In genomic region chr4:55426250-55426649, GRCm38 (mm10) we compare ENCODE assay signal across 21 mouse cellular contexts.
A peak's percentile ranks its signal among the peaks of the same experiment; 100 is the strongest.
DNase-seq lines count a peak whose midpoint lies in the region; ATAC-seq and TF ChIP-seq lines count a peak whose summit lies in the region.
"Had no signal": no experiment of that assay in that cellular context is flagged by ENCODE, and none has a peak within 500 bp of the region (broad histone marks: within the 10 kb centered on the region; RNA-seq: fewer than 3 reads in every experiment).

No protein-coding gene starts in this region.

- ATAC-seq in intestine, embryonic 14.5 days (replicated peaks; ENCODE audit: low FRiP score, low TSS enrichment, low read depth) = 0 out of 2 replicates have a peak, but pooled peaks have one; percentile 27
- no peak for ATAC-seq in intestine, postnatal 0 days
- ATAC-seq in intestine, embryonic 15.5 days = peak; percentile 75
- ATAC-seq in heart, embryonic 11.5 days (replicated peaks; ENCODE audit: insufficient number of reproducible peaks, low FRiP score, low TSS enrichment) = no peak
- ATAC-seq: activated CD4-positive, CD25-positive, alpha-beta regulatory T cell, adult 4 months; forebrain, embryonic 13.5 days; forebrain, embryonic 15.5 days; forebrain, postnatal 0 days; Patski had no signal

- no peaks in the 10 kb centered on the region for H3K4me1 ChIP-seq in intestine, embryonic 14.5 days (replicated peaks; ENCODE audit: control insufficient read depth, insufficient read depth, low read length)
- H3K4me1 ChIP-seq in intestine, postnatal 0 days (replicated peaks; ENCODE audit: control insufficient read depth, insufficient read depth, low read length) = no peaks in the 10 kb centered on the region
- H3K4me1 ChIP-seq in intestine, embryonic 15.5 days (replicated peaks) = no peaks in the 10 kb centered on the region
- no peaks in the 10 kb centered on the region for H3K4me1 ChIP-seq in heart, embryonic 11.5 days (ENCODE audit: control insufficient read depth, insufficient read depth, low read length)
- H3K4me1 ChIP-seq: embryonic facial prominence, embryonic 12.5 days; forebrain, embryonic 13.5 days; forebrain, embryonic 15.5 days had no signal

- H3K27ac ChIP-seq in intestine, embryonic 14.5 days (ENCODE audit: low read depth) = no peak overlapping the region
- no peak overlapping the region for H3K27ac ChIP-seq in intestine, postnatal 0 days (ENCODE audit: low read depth, low read length)
- H3K27ac ChIP-seq in intestine, embryonic 15.5 days = no peak overlapping the region
- H3K27ac ChIP-seq in heart, embryonic 11.5 days (ENCODE audit: low read depth, low read length) = no peak overlapping the region
- H3K27ac ChIP-seq: embryonic facial prominence, embryonic 10.5 days; embryonic facial prominence, embryonic 12.5 days; forebrain, embryonic 13.5 days; forebrain, embryonic 15.5 days had no signal

- 74% methylated on average over 4 of the region's 4 CpGs for WGBS in intestine, embryonic 14.5 days
- WGBS in intestine, postnatal 0 days = 52% methylated on average over 4 of the region's 4 CpGs
- 54% methylated on average over 4 of the region's 4 CpGs for WGBS in intestine, embryonic 15.5 days
- WGBS in large intestine, adult 2 months = 28% methylated on average over 4 of the region's 4 CpGs
- 45% methylated on average over 4 of the region's 4 CpGs for WGBS in heart, embryonic 11.5 days (ENCODE audit: insufficient replicate concordance)

- no peak overlapping the region for H3K9ac ChIP-seq in intestine, embryonic 14.5 days (ENCODE audit: low read length)
- no peak overlapping the region for H3K9ac ChIP-seq in intestine, postnatal 0 days (ENCODE audit: low read depth, low read length)
- no peak overlapping the region for H3K9ac ChIP-seq in intestine, embryonic 15.5 days
- H3K9ac ChIP-seq in heart, embryonic 11.5 days (ENCODE audit: low read depth, low read length) = no peak overlapping the region
- H3K9ac ChIP-seq: embryonic facial prominence, embryonic 12.5 days; forebrain, embryonic 13.5 days; forebrain, embryonic 15.5 days; forebrain, postnatal 0 days had no signal

- H3K4me2 ChIP-seq in intestine, embryonic 14.5 days (ENCODE audit: low read length) = no peak overlapping the region
- no peak overlapping the region for H3K4me2 ChIP-seq in intestine, postnatal 0 days (replicated peaks; ENCODE audit: low read depth)
- no peak overlapping the region for H3K4me2 ChIP-seq in intestine, embryonic 15.5 days (replicated peaks)
- H3K4me2 ChIP-seq in heart, embryonic 11.5 days = no peak overlapping the region
- H3K4me2 ChIP-seq: embryonic facial prominence, embryonic 12.5 days; forebrain, embryonic 13.5 days; forebrain, embryonic 15.5 days had no signal

- TF ChIP-seq CTCF in intestine, postnatal 0 days (IDR thresholded peaks at IDR 0.05; ENCODE audit: low read depth) = no peak

- no peaks in the 10 kb centered on the region for H3K9me3 ChIP-seq in intestine, embryonic 14.5 days (ENCODE audit: control insufficient read depth, low read length)
- no peaks in the 10 kb centered on the region for H3K9me3 ChIP-seq in intestine, postnatal 0 days (ENCODE audit: control insufficient read depth)
- no peaks in the 10 kb centered on the region for H3K9me3 ChIP-seq in intestine, embryonic 15.5 days
- H3K9me3 ChIP-seq in heart, embryonic 11.5 days (replicated peaks; ENCODE audit: control insufficient read depth, low read length) = no peaks in the 10 kb centered on the region
- H3K9me3 ChIP-seq: embryonic facial prominence, embryonic 10.5 days; embryonic facial prominence, embryonic 12.5 days; forebrain, embryonic 13.5 days; forebrain, embryonic 15.5 days had no signal

- H3K36me3 ChIP-seq in intestine, embryonic 14.5 days (ENCODE audit: control insufficient read depth, insufficient read depth, low read length) = no peaks in the 10 kb centered on the region
- no peaks in the 10 kb centered on the region for H3K36me3 ChIP-seq in intestine, postnatal 0 days (ENCODE audit: control insufficient read depth, insufficient read depth)
- no peaks in the 10 kb centered on the region for H3K36me3 ChIP-seq in intestine, embryonic 15.5 days
- H3K36me3 ChIP-seq in heart, embryonic 11.5 days (ENCODE audit: control insufficient read depth, insufficient read depth, low read length) = no peaks in the 10 kb centered on the region
- H3K36me3 ChIP-seq: embryonic facial prominence, embryonic 10.5 days; embryonic facial prominence, embryonic 12.5 days; forebrain, embryonic 15.5 days; G1E had no signal

- intact Hi-C loops in heart, postnatal 10 days (cut with DNase I) = no loop called here

- no peak overlapping the region for H3K4me3 ChIP-seq in intestine, embryonic 14.5 days (ENCODE audit: low read depth, low read length)
- no peak overlapping the region for H3K4me3 ChIP-seq in intestine, postnatal 0 days (ENCODE audit: low read depth, low read length)
- H3K4me3 ChIP-seq in intestine, embryonic 15.5 days (replicated peaks) = no peak overlapping the region
- H3K4me3 ChIP-seq in heart, embryonic 11.5 days (ENCODE audit: low read depth, low read length) = no peak overlapping the region
- H3K4me3 ChIP-seq: embryonic facial prominence, embryonic 10.5 days; embryonic facial prominence, embryonic 12.5 days; forebrain, embryonic 13.5 days; forebrain, embryonic 15.5 days had no signal

- no peaks in the 10 kb centered on the region for H3K27me3 ChIP-seq in intestine, embryonic 14.5 days (replicated peaks; ENCODE audit: control insufficient read depth, insufficient read depth, low read length)
- no peaks in the 10 kb centered on the region for H3K27me3 ChIP-seq in intestine, postnatal 0 days (replicated peaks; ENCODE audit: control insufficient read depth, insufficient read depth, low read length)
- no peaks in the 10 kb centered on the region for H3K27me3 ChIP-seq in intestine, embryonic 15.5 days (replicated peaks)
- H3K27me3 ChIP-seq in heart, embryonic 11.5 days (ENCODE audit: control insufficient read depth, insufficient read depth, low read length) = no peaks in the 10 kb centered on the region
- H3K27me3 ChIP-seq: embryonic facial prominence, embryonic 12.5 days; forebrain, embryonic 13.5 days; forebrain, embryonic 15.5 days; Patski had no signal

- no peak for DNase-seq in intestine, embryonic 14.5 days (ENCODE audit: low spot score)
- peak; percentile 7 for DNase-seq in large intestine, adult 2 months (ENCODE audit: low read depth, low spot score)
- DNase-seq in heart, postnatal 10 days = no peak
- DNase-seq: adrenal gland, adult 8-10 months; adrenal gland, postnatal 14 days; cerebellum, adult 11 months; cerebellum, adult 2 months; cerebellum, adult 9-10 months; cerebellum, postnatal 10 days; cerebellum, postnatal 25 days; forebrain, postnatal 0 days had no signal

Comparison
In these comparisons a context has a peak if more than half of its experiments do, and no peak if none do; other contexts are left out.
1. ATAC-seq: peak in intestine, embryonic 14.5 days (single experiment) and intestine, embryonic 15.5 days (single experiment); none in intestine, postnatal 0 days (single experiment) and heart, embryonic 11.5 days (single experiment).